Mouse (Mus musculus): ENCODE data around the gene Prss41. TPM values are rescaled to one million over a fixed set of nuclear protein-coding genes. Genes with fewer than 3 reads are reported as not detected.

The Prss41 gene
- total and polyA plus RNA-seq, 3 experiments, result 0.29 TPM; not detected in 2

DNA sequence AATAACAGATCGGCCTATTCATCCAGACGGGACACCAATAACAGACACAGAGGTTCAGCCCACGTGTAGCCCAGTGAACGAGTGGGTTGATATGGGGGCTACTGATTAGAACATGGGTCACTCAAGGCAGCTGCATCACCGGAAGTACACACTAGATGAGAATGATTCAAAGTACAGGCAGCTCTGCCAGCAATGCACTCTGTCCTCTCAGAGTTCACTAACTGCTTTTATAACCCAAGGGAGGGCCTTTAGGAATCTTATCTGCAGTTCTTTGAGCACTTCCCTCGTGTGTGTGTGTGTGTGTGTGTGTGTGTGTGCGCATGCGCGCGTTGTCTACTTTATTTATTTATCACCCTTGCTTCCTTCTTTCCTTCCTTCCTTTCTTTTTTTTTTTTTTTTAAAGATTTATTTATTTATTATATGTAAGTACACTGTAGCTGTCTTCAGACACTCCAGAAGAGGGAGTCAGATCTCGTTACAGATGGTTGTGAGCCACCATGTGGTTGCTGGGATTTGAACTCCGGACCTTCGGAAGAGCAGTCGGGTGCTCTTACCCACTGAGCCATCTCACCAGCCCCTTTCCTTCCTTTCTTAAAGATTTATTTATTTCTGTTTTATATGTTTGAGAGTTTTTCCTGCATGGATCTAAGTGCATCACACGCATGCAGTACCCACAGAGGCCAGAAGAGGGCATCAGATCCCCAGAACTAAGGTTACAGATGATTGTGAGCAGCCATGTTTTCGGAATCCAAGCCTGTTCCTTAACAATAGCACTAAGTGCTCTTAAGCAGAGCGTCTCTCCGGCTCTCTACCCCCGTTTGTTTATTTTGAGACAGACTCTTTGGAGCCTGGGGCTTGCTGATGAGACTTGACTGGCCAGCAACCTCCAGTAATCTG lies 7.1 kb upstream of the Prss41 start:
- H3K9ac ChIP-seq (ENCODE audit: low read depth, low read length), result no peak overlapping the region
- no peaks in the 10 kb centered on the region for H3K79me2 ChIP-seq (replicated peaks; ENCODE audit: control insufficient read depth, insufficient read depth, low read length)
- H3K4me3 ChIP-seq, result no peak overlapping the region
- H3K36me3 ChIP-seq (ENCODE audit: control insufficient read depth, insufficient read depth, low read length), result no peaks in the 10 kb centered on the region
- DNase-seq, result peak; percentile 28 to 72
- H3K27me3 ChIP-seq (ENCODE audit: control insufficient read depth, insufficient read depth, low read length), result no peaks in the 10 kb centered on the region
- peak; percentile 79 for TF ChIP-seq CTCF (IDR thresholded peaks at IDR 0.05)
- TF ChIP-seq EP300 (IDR thresholded peaks at IDR 0.05; ENCODE audit: insufficient read depth, low read depth, low read length), result no peak
- H3K27ac ChIP-seq, result no peak overlapping the region
- 34% methylated on average over 18 of the region's 19 CpGs for WGBS
- intact Hi-C loops (cut with DNase I), result no loop called here
- H3K4me1 ChIP-seq (ENCODE audit: control insufficient read depth, insufficient read depth, low read length), result no peaks in the 10 kb centered on the region

DNA sequence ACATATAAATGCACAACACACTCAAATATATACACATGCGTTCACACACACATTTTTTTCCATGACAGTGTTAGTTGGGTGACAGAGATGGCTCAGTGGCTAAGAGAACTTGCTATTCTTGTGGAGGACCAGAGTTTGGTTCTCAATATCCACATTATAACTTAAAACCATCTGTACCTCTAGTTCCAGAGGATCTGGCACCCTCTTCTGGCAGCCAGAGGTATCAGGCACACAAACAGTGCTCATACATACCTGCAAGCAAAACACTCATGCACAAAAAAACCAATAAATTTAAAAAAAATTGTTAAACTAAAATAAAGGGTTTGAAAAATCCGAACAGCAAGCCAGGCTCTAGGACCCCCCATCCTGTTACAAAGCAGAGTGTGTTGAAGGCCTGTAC lies 6.1 kb upstream of the Prss41 start:
- Histone ChIP-seq H3K4me3 (no peak overlapping the region), H3K36me3 (ENCODE audit: control insufficient read depth, insufficient read depth, low read length) (no peaks in the 10 kb centered on the region), H3K4me1 (ENCODE audit: control insufficient read depth, insufficient read depth, low read length) (no peaks in the 10 kb centered on the region), H3K79me2 (replicated peaks; ENCODE audit: control insufficient read depth, insufficient read depth, low read length) (no peaks in the 10 kb centered on the region), H3K27me3 (ENCODE audit: control insufficient read depth, insufficient read depth, low read length) (no peaks in the 10 kb centered on the region), H3K27ac (no peak overlapping the region), H3K9ac (ENCODE audit: low read depth, low read length) (no peak overlapping the region)
- DNase-seq, result no peak
- WGBS, result 76% methylated on average over 2 of the region's 2 CpGs
- peak; percentile 43 for TF ChIP-seq CTCF (IDR thresholded peaks at IDR 0.05)
- no peak for TF ChIP-seq POLR2A (IDR thresholded peaks at IDR 0.05; ENCODE audit: insufficient read depth, low read depth, low read length)
- no peak for TF ChIP-seq EP300 (IDR thresholded peaks at IDR 0.05; ENCODE audit: insufficient read depth, low read depth, low read length)
- intact Hi-C loops (cut with DNase I), result no loop called here

DNA sequence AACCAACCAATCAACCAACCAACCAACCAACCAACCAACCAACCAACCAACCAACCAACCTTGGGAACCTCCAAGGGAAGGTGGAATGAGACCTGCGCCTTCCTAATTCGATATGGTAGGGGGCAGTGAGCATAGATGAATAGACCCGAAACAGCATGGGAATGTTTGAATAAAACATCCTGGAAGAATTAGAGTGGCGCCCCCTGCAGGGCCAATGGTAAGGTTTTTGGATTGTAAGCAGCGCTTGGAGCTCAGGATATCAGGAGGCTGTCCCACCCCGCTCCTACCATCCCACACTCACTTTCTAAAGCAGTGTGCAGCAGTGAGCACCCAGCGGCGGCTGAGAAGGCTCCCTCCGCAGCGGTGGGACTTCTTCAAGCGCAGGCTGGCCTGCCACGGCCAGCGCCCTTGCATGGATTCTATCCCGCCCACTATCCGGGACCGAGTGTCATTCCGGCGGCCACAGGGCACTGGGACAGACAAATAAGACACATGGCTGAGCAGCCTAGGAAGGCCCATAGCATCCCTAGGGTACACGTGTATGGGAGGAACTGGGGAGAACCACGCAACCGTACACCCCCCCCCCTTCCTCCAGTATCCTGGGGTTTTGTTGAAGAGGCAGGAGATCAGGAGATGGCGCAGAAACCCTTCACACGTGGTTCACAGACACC lies 696 bp downstream of the Prss41 start:
- TF ChIP-seq POLR2A (IDR thresholded peaks at IDR 0.05; ENCODE audit: insufficient read depth, low read depth, low read length) (no peak), CTCF (IDR thresholded peaks at IDR 0.05) (peak; percentile 36), EP300 (IDR thresholded peaks at IDR 0.05; ENCODE audit: insufficient read depth, low read depth, low read length) (no peak)
- Histone ChIP-seq H3K79me2 (replicated peaks; ENCODE audit: control insufficient read depth, insufficient read depth, low read length) (no peaks in the 10 kb centered on the region), H3K36me3 (ENCODE audit: control insufficient read depth, insufficient read depth, low read length) (no peaks in the 10 kb centered on the region), H3K9ac (ENCODE audit: low read depth, low read length) (no peak overlapping the region), H3K4me1 (ENCODE audit: control insufficient read depth, insufficient read depth, low read length) (no peaks in the 10 kb centered on the region), H3K4me3 (no peak overlapping the region), H3K27ac (no peak overlapping the region), H3K27me3 (ENCODE audit: control insufficient read depth, insufficient read depth, low read length) (no peaks in the 10 kb centered on the region; the same call in 1 of the 2 replicates)
- WGBS, result 52% methylated on average over 23 of the region's 23 CpGs
- no peak for DNase-seq
- intact Hi-C loops (cut with DNase I), result loop anchor here (2.0 kb wide), 1 partner anchor 68 kb away; no protein-coding TSS in a partner anchor

DNA sequence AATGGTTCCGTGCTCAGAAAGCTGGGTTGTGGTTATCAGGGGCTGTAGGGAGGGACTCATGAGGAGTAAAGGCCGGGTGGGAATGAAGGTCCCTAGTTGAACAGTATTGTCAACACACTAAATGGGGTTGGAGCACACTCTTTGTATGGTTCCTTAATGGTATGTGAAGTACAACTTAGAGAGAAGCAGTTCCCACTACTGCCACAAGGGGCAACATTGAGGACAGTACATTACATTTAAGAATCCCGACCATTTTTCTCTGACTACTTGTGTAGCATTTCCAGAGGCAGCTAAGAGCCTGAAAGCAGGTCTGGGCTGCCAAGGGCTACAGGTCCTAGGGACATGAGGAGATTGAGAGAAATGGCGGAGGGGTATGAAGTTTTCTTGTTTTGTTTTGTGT lies 2.8 kb downstream of the Prss41 start:
- no peaks in the 10 kb centered on the region for H3K4me1 ChIP-seq (ENCODE audit: control insufficient read depth, insufficient read depth, low read length)
- DNase-seq, result peak; percentile 28 to 56
- peak; percentile 94 for TF ChIP-seq CTCF (IDR thresholded peaks at IDR 0.05)
- no peak for TF ChIP-seq EP300 (IDR thresholded peaks at IDR 0.05; ENCODE audit: insufficient read depth, low read depth, low read length)
- 31% methylated on average over 4 of the region's 4 CpGs for WGBS
- H3K79me2 ChIP-seq (replicated peaks; ENCODE audit: control insufficient read depth, insufficient read depth, low read length), result no peaks in the 10 kb centered on the region
- no peaks in the 10 kb centered on the region; the same call in 1 of the 2 replicates for H3K27me3 ChIP-seq (ENCODE audit: control insufficient read depth, insufficient read depth, low read length)
- H3K36me3 ChIP-seq (ENCODE audit: control insufficient read depth, insufficient read depth, low read length), result no peaks in the 10 kb centered on the region
- H3K9ac ChIP-seq (ENCODE audit: low read depth, low read length), result no peak overlapping the region
- intact Hi-C loops (cut with DNase I), result no loop called here
- H3K4me3 ChIP-seq, result no peak overlapping the region
- no peak overlapping the region for H3K27ac ChIP-seq

DNA sequence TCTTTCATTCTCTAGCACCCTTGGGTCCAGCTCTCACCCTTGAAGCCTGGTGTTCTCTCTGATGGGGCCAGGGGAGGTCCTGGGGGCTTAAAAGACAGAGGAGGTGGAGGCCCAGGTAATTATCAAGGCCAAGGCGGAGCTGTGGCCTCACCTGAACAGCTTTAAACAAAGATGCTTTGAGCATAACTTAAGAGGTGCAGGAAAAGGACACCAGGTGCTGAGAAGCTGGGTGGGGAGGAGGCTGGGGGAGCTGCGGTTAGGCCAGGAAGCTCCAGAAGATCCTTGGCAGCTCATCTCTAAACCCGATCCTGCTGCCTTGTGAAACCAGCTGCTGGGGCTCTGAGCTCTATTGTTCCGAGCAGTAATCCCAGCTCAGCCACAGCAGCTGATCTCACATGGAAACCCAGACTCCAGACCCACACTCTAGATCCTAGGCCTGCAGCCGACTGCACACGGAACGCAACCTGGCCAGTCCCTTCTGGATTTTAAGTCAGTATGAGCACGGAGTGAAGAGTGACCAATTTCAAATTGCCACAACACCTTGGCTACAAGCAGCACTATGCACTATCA lies 7.9 kb downstream of the Prss41 start, which contains the start of gene Prss33:
Prss33 (minus strand) TSS at position 51 of the 570 bp plus-strand sequence.
- peaks cover 1% of the 10 kb centered on the region; the same call in 1 of the 2 replicates for H3K27me3 ChIP-seq (ENCODE audit: control insufficient read depth, insufficient read depth, low read length)
- TF ChIP-seq POLR2A (IDR thresholded peaks at IDR 0.05; ENCODE audit: insufficient read depth, low read depth, low read length), result no peak
- TF ChIP-seq EP300 (IDR thresholded peaks at IDR 0.05; ENCODE audit: insufficient read depth, low read depth, low read length), result no peak
- no peak for TF ChIP-seq CTCF (IDR thresholded peaks at IDR 0.05)
- H3K4me1 ChIP-seq (ENCODE audit: control insufficient read depth, insufficient read depth, low read length), result no peaks in the 10 kb centered on the region
- intact Hi-C loops (cut with DNase I), result no loop called here
- H3K79me2 ChIP-seq (replicated peaks; ENCODE audit: control insufficient read depth, insufficient read depth, low read length), result no peaks in the 10 kb centered on the region
- H3K9ac ChIP-seq (ENCODE audit: low read depth, low read length), result no peak within 1 kb of the TSS
- 81% methylated on average over 8 of the region's 8 CpGs for WGBS
- no peak within 1 kb of the TSS for H3K27ac ChIP-seq
- H3K4me3 ChIP-seq, result no peak within 1 kb of the TSS
- no peaks in the 10 kb centered on the region for H3K36me3 ChIP-seq (ENCODE audit: control insufficient read depth, insufficient read depth, low read length)
- no peak for DNase-seq
